Mouse (Mus musculus): Measurements from ENCODE around the gene Zbtb1. TPM values are rescaled to one million over a fixed set of nuclear protein-coding genes. Genes with fewer than 3 reads are reported as not detected.

Gene Zbtb1
- polyA plus RNA-seq, 1 experiment from 2014 or later: 7.2 TPM

GRCm38 (mm10) chr12:76397281-76397680 lies 27.2 kb downstream of the Zbtb1 start:
- 83% methylated on average over 5 of the region's 5 CpGs for WGBS
- Histone ChIP-seq H3K36me3 (no peaks in the 10 kb centered on the region), H3K4me1 (no peaks in the 10 kb centered on the region), H3K4me3 (no peak overlapping the region), H3K27me3 (ENCODE audit: low read depth, poor library complexity, severe bottlenecking) (peaks cover 10% of the 10 kb centered on the region), H3K9me3 (replicated peaks) (no peaks in the 10 kb centered on the region), H3K27ac (replicated peaks) (no peak overlapping the region)
- DNase-seq (ENCODE audit: low spot score): no peak

- H3K27me3 ChIP-seq (ENCODE audit: low read depth, poor library complexity, severe bottlenecking): peaks cover 45% of the 10 kb centered on the region
- no peak for DNase-seq (ENCODE audit: low spot score)
- peaks cover 31% of the 10 kb centered on the region for H3K4me1 ChIP-seq
- no peak overlapping the region for H3K4me3 ChIP-seq
- H3K36me3 ChIP-seq: no peaks in the 10 kb centered on the region
- 57% methylated on average over 3 of the region's 3 CpGs for WGBS
- H3K27ac ChIP-seq (replicated peaks): no peak overlapping the region
- H3K9me3 ChIP-seq (replicated peaks): no peaks in the 10 kb centered on the region
Measured at GRCm38 (mm10) chr12:76401674-76402073, 31.6 kb downstream of the Zbtb1 start.

GRCm38 (mm10) chr12:76402991-76403885 lies 33.2 kb downstream of the Zbtb1 start:
- WGBS: under 1% methylated on average over 54 of the region's 54 CpGs
- no peaks in the 10 kb centered on the region for H3K9me3 ChIP-seq (replicated peaks)
- DNase-seq (ENCODE audit: low spot score): no peak

DNA sequence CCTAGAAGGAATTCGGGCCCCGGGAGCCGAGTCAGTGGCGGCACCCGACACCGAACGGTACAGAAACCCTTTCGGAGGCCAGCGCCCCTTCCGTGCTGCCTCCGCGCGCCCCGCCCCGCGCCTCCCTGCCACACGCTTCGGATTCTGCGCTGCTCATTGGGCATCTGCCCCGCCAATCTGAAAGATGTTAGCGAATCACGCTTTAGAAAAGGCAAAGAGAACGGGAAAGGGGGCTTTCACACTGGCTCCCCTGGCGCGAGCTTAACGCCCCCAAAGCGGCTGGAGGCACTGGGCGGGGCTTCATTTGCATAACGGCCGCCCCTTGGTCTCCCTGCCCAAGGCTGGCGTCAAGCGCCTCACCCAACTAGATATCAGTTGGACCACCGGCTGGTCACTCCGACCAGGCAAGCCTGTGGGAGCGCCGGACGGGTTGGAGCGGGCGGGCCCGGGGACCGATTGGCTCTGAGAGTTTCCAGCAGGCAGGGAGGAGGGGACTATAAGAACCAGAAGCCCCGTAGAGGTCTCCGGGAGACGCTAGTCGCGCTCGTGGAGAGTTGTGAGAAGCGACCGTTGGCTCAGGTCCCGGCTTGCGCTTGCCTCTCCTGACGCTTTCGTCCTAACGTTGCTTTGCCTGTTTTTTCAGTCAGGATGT lies 33.9 kb downstream of the Zbtb1 start, which contains the start of gene Hspa2:
Gene Hspa2, plus strand, starts transcription at position 291 of the 652 bp plus-strand sequence.
- Histone ChIP-seq H3K27ac (replicated peaks) (peak within 1 kb of the TSS; percentile 92), H3K4me3 (peak within 1 kb of the TSS; percentile 69), H3K4me1 (peaks cover 31% of the 10 kb centered on the region), H3K9me3 (replicated peaks) (no peaks in the 10 kb centered on the region), H3K27me3 (ENCODE audit: low read depth, poor library complexity, severe bottlenecking) (peaks cover 68% of the 10 kb centered on the region), H3K36me3 (no peaks in the 10 kb centered on the region)
- DNase-seq (ENCODE audit: low spot score): peak; percentile 98
- under 1% methylated on average over 54 of the region's 54 CpGs for WGBS

More at GRCm38 (mm10) chr12:76402991-76403885, 33.2 kb downstream of the Zbtb1 start:
- Histone ChIP-seq H3K4me1 (peaks cover 31% of the 10 kb centered on the region), H3K27ac (replicated peaks) (peak overlapping the region; percentile 92), H3K27me3 (ENCODE audit: low read depth, poor library complexity, severe bottlenecking) (peaks cover 61% of the 10 kb centered on the region), H3K4me3 (peak overlapping the region; percentile 69), H3K36me3 (no peaks in the 10 kb centered on the region)

DNA sequence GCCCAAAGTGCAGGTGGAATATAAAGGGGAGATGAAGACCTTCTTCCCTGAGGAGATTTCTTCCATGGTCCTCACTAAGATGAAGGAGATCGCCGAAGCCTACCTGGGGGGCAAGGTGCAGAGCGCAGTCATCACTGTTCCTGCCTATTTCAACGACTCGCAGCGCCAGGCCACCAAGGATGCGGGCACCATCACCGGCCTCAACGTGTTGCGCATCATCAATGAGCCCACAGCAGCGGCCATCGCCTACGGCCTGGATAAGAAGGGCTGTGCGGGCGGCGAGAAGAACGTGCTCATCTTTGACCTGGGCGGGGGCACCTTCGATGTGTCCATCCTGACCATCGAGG lies 34.7 kb downstream of the Zbtb1 start:
- H3K27me3 ChIP-seq (ENCODE audit: low read depth, poor library complexity, severe bottlenecking): peaks cover 68% of the 10 kb centered on the region
- no peaks in the 10 kb centered on the region for H3K36me3 ChIP-seq
- H3K27ac ChIP-seq (replicated peaks): no peak overlapping the region
- no peak for DNase-seq (ENCODE audit: low spot score)
- peak overlapping the region; percentile 69 for H3K4me3 ChIP-seq
- H3K9me3 ChIP-seq (replicated peaks): no peaks in the 10 kb centered on the region
- peaks cover 31% of the 10 kb centered on the region for H3K4me1 ChIP-seq
- WGBS: 9% methylated on average over 20 of the region's 20 CpGs

- DNase-seq (ENCODE audit: low spot score): peak; percentile 58
- WGBS: 3% methylated on average over 64 of the region's 64 CpGs
- H3K36me3 ChIP-seq: no peaks in the 10 kb centered on the region
- H3K27me3 ChIP-seq (ENCODE audit: low read depth, poor library complexity, severe bottlenecking): peaks cover 68% of the 10 kb centered on the region
- peak overlapping the region; percentile 69 for H3K4me3 ChIP-seq
- H3K27ac ChIP-seq (replicated peaks): no peak overlapping the region
- peaks cover 31% of the 10 kb centered on the region for H3K4me1 ChIP-seq
- no peaks in the 10 kb centered on the region for H3K9me3 ChIP-seq (replicated peaks)
Measured at GRCm38 (mm10) chr12:76405183-76405970, 35.3 kb downstream of the Zbtb1 start.

GRCm38 (mm10) chr12:76405971-76406370 lies 35.9 kb downstream of the Zbtb1 start:
- Histone ChIP-seq H3K27ac (replicated peaks) (no peak overlapping the region), H3K4me3 (peak overlapping the region; percentile 69), H3K36me3 (no peaks in the 10 kb centered on the region), H3K9me3 (replicated peaks) (no peaks in the 10 kb centered on the region), H3K4me1 (peaks cover 31% of the 10 kb centered on the region), H3K27me3 (ENCODE audit: low read depth, poor library complexity, severe bottlenecking) (peaks cover 68% of the 10 kb centered on the region)
- 4% methylated on average over 23 of the region's 23 CpGs for WGBS
- peak; percentile 45 for DNase-seq (ENCODE audit: low spot score)

- no peak for DNase-seq (ENCODE audit: low spot score)
- 53% methylated on average over 1 of the region's 1 CpGs for WGBS
- peaks cover 58% of the 10 kb centered on the region for H3K27me3 ChIP-seq (ENCODE audit: low read depth, poor library complexity, severe bottlenecking)
Measured at GRCm38 (mm10) chr12:76407184-76407583, 37.1 kb downstream of the Zbtb1 start.

GRCm38 (mm10) chr12:76409166-76409565 lies 39.1 kb downstream of the Zbtb1 start:
- H3K27ac ChIP-seq (replicated peaks): no peak overlapping the region
- no peak for DNase-seq (ENCODE audit: low spot score)
- no peak overlapping the region for H3K4me3 ChIP-seq
- H3K27me3 ChIP-seq (ENCODE audit: low read depth, poor library complexity, severe bottlenecking): peaks cover 48% of the 10 kb centered on the region
- H3K9me3 ChIP-seq (replicated peaks): no peaks in the 10 kb centered on the region
- peaks cover 21% of the 10 kb centered on the region for H3K4me1 ChIP-seq
- 71% methylated on average over 4 of the region's 4 CpGs for WGBS
- no peaks in the 10 kb centered on the region for H3K36me3 ChIP-seq

More at GRCm38 (mm10) chr12:76407184-76407583, 37.1 kb downstream of the Zbtb1 start:
- peaks cover 31% of the 10 kb centered on the region for H3K4me1 ChIP-seq
- H3K36me3 ChIP-seq: no peaks in the 10 kb centered on the region
- no peak overlapping the region for H3K4me3 ChIP-seq
- no peak overlapping the region for H3K27ac ChIP-seq (replicated peaks)
- no peaks in the 10 kb centered on the region for H3K9me3 ChIP-seq (replicated peaks)

DNA sequence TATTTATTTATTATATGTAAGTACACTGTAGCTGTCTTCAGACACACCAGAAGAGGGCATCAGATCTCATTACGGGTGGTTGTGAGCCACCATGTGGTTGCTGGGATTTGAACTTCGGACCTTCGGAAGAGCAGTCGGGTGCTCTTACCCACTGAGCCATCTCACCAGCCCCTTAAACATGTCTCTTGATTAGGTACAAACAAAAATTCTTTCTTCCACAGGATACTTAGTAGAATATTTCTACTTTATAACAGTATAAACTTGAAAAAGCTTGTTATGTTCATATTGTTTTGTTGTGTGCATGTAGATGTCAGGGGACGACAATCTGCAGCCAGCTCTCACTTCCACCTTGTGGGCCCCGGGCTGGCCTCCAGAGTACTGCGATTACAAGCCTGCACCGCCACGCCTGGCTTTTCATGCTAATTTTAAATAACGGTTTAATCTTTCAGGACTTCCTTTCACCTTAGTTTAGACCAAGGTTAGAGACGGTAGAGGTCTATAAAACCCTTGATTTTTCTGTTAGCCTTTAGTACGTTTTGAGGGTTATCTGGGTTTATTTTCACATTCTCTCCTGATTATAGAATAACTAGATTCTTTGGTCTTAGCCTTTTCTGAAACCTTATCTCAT lies 45.4 kb downstream of the Zbtb1 start:
- no peak overlapping the region for H3K27ac ChIP-seq (replicated peaks)

DNA sequence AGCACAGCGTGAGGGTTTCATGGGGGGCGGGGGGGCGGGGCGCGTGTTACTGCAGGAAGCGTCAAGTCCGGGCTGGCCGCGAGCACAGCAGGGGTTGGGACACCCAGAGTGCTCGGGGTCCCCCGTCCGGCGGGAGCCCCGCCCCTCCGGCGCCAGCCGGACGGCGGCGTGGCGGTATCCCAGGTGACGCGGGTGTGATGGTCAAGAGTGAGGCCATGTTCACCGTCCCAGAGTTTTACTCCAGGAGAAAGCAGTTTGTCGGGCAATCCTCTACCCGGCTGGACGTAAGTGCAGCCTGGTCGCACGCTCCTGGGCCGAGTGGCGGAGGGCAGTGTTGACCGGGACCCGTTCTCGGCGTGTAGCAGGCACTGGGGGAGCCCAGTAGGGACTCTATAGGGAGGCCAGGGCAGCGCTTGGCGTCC lies 47.4 kb downstream of the Zbtb1 start, which contains the start of gene Ppp1r36:
Gene Ppp1r36, plus strand, starts transcription at position 106 of the 422 bp plus-strand sequence.
- no peak within 1 kb of the TSS for H3K27ac ChIP-seq (replicated peaks)
- 2% methylated on average over 37 of the region's 37 CpGs for WGBS

More for the DNA sequence above, 45.4 kb downstream of the Zbtb1 start:
- peaks cover 5% of the 10 kb centered on the region; the same call in 1 of the 2 replicates for H3K9me3 ChIP-seq (replicated peaks)
- H3K4me3 ChIP-seq: no peak overlapping the region
- no peak for DNase-seq (ENCODE audit: low spot score)
- H3K27me3 ChIP-seq (ENCODE audit: low read depth, poor library complexity, severe bottlenecking): peaks cover 33% of the 10 kb centered on the region
- WGBS: 90% methylated on average over 12 of the region's 12 CpGs
- peaks cover 6% of the 10 kb centered on the region for H3K4me1 ChIP-seq
- H3K36me3 ChIP-seq: no peaks in the 10 kb centered on the region

GRCm38 (mm10) chr12:76418346-76418745 lies 48.3 kb downstream of the Zbtb1 start:
- Histone ChIP-seq H3K27ac (replicated peaks) (no peak overlapping the region), H3K27me3 (ENCODE audit: low read depth, poor library complexity, severe bottlenecking) (peaks cover 33% of the 10 kb centered on the region), H3K36me3 (no peaks in the 10 kb centered on the region), H3K4me1 (peaks cover 6% of the 10 kb centered on the region), H3K4me3 (no peak overlapping the region), H3K9me3 (replicated peaks) (peaks cover 5% of the 10 kb centered on the region; the same call in 1 of the 2 replicates)
- no peak for DNase-seq (ENCODE audit: low spot score)
- 94% methylated on average over 5 of the region's 5 CpGs for WGBS

More for the DNA sequence above, 47.4 kb downstream of the Zbtb1 start, which contains the start of gene Ppp1r36:
- peaks cover 33% of the 10 kb centered on the region for H3K27me3 ChIP-seq (ENCODE audit: low read depth, poor library complexity, severe bottlenecking)
- H3K9me3 ChIP-seq (replicated peaks): peaks cover 5% of the 10 kb centered on the region; the same call in 1 of the 2 replicates
- H3K4me3 ChIP-seq: peak within 1 kb of the TSS; percentile 55
- peaks cover 6% of the 10 kb centered on the region for H3K4me1 ChIP-seq
- H3K36me3 ChIP-seq: no peaks in the 10 kb centered on the region
- peak; percentile 49 for DNase-seq (ENCODE audit: low spot score)

Data from midbrain, embryonic 10.5 days (tissue).